Mouse (Mus musculus) layer of hippocampus, adult 18-20 months (tissue): ENCODE results near the gene Zfp575. TPM values are rescaled to one million over a fixed set of nuclear protein-coding genes. Genes with fewer than 3 reads are reported as not detected.

ENCODE experiments used
- DNase-seq, 2 experiments: peaks; one replicate each; pipeline ENCODE4 v3.0.0; 2022; ENCODE audit warnings: low spot score in 2 of 2
- total RNA-seq, 2 experiments: library from RNA; stranded (reverse); gene quantifications; 2 replicates each; pipeline ENCODE4 v1.2.3; 2021

Zfp575 gene
- total RNA-seq, 2 experiments from 2014 or later = 5.7 TPM

DNA sequence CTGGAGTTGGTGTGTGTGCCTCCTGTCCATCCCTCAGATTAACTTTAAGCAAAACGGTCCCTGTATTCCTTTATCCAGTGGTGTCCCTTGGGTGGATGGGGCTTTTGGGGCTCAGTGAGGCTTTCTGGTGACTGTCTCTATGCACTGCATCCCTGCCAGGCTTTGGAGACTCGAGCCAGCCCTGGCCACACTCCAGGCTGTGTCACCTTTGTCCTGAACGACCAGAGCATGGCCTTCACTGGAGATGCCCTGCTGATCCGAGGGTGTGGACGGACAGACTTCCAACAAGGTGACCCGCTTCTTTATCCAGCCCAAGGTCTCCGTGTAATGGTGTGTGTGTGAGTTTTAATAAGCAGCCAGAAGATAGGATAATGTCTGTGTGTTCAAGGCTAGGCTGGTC is 18.6 kb upstream of the Zfp575 start:
- no peak for DNase-seq

DNA sequence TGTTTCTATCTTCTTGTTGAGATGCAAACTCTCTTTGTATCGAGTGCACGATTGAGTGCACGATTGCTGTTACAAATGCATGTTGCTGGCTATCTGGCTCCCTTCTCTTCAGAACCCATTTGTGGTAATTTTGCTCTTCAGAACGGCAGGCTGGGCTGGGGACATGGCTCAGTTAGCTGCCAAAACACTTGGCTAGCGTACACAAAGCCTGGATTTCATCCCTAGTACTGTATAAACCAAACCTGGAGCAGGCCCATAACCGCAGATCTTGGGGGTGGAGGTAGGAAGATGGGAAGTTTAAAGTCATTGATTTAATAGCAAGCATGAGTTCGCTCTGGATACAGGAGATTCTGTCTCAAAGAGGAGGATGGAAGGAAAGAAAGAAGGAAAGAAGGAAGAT is 18.1 kb upstream of the Zfp575 start:
- no peak for DNase-seq

- peak; percentile 94 to 98 for DNase-seq
Observed at GRCm38 (mm10) chr7:24600941-24601597, 13.6 kb upstream of the Zfp575 start.

GRCm38 (mm10) chr7:24599211-24600067 is 12.0 kb upstream of the Zfp575 start:
- DNase-seq = no peak

DNA sequence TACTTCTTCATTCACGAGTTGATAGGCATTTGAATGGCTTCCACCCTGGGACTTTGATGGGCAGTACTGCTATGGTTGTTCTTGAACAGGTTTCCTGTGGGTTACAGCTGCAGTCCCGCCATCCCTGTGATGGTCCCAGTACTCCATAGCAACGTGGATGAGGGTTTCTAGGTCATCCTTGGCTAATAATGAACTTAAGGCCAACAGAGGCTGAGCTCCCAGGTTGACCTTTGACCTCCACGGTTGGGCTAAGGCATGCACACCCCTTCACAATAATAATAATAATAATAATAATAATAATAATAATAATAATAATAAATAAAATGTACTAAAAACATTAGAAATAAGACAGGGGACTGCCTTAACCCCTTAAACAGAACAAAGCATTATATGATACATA is 10.7 kb upstream of the Zfp575 start:
- no peak for DNase-seq

DNA sequence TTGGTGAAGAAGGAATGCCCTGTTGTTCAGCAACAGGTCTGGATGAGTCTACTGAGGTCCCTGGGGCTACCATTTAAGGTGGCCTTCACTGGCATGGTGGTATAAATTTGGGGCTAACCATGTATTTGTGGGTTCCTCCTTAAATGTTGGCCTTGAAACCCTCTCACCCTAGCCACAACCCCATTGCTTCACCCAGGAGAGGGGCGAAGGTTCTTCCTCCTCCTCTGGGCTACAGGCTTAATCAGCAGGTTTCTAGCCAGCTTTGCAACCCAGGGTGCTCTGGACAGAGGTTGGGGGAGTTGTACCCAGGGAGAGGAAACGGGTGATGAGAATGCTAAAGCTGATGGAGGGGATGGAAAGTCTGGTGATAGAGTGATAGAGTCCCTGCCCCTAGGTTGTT is 8.0 kb upstream of the Zfp575 start:
- DNase-seq = no peak

- no peak for DNase-seq
Observed at GRCm38 (mm10) chr7:24594309-24594803, 6.9 kb upstream of the Zfp575 start.

DNA sequence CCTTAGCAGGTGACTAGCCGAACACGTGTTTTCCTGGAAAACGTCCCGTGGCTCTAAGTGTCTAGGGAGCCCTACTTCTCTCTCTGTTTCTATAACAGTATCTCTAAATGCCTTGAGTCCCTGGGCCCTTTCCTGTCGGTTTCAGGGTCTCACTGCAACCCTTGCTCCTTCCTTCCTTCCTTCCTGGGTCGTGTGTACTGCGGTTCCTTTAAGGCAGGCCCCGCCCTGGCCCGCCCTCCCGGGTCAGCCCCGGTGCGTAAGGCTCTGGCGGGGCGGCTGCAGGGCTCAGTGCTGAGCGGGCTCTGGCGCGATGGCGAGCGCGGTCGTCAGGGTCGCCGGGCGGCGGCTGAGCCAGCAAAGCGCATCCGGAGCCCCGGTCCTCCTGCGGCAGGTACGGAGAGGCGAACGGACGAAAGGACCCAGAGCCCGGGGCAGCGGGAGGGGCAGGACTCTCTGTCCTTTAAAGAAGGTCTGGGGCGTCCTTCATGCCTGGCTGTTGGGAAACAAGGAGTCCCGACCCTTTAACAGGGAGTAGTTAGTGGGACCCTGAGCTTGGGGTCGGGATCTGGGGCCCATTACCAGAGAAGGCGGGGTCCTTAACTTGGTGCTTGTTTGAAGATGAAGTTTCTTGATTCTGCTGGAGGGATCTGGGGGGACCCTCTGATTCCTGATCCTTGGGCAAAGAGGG is 6.3 kb upstream of the Zfp575 start:
- peak in 1 of 2 experiments; percentile 61 for DNase-seq

DNA sequence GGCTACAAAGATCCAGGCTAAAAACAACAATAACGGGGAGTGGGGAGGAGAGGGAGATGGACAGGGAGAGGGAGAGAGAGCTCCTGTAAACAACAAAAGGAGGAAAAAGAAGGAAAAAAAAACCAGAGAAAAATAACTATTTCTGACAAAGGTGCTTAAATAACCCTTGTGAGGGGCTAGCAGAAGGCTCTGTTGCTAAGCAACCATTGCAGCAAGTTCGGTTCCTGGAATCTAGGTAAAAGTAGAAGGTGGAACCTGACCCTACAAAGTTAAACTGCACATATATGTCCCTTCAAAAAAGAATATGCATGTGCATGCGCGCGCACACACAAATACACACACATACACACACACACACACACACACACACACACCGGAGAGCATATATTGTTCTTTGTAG is 5.3 kb upstream of the Zfp575 start:
- no peak for DNase-seq

- DNase-seq = no peak
Observed at GRCm38 (mm10) chr7:24592163-24592562, 4.7 kb upstream of the Zfp575 start.

DNA sequence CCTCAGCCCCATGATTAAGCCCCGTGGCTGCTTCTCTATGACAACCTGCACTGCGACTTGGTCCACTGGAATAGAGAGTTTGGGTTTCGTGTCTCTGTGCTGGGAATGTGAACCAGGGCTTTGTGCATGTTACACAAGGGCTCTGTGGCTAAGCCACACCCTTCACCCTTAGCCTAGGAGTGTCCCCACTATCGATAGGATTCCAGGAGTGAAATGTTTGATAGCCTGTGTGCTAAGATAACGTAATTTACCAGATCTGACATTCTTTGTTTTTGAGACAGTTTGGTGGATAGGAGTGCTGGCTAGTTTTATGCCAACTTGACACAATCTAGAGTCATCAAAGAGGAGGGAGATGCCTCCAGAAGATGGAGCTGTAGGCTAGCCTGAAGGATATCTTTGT is 4.3 kb upstream of the Zfp575 start:
- no peak for DNase-seq

DNA sequence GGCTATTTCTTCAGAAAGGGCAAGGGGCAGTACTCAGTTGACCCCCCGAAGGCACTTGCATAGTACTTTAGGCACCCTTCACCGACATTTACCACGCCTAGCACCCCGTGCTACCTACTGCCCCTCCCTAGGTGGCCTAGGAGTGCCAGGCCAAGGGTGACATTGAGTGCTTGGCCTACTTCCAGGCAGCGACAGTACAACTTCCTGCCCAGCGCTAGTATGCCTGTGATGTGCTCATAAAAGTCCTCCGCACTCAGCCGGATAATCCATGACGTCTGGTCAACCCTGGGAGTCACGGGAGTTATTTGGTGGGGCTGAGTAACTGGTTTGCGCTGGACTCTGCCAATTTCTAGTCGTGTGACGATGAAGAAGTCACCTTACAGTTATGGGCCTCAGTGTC is 895 bp upstream of the Zfp575 start:
- no peak for DNase-seq

DNA sequence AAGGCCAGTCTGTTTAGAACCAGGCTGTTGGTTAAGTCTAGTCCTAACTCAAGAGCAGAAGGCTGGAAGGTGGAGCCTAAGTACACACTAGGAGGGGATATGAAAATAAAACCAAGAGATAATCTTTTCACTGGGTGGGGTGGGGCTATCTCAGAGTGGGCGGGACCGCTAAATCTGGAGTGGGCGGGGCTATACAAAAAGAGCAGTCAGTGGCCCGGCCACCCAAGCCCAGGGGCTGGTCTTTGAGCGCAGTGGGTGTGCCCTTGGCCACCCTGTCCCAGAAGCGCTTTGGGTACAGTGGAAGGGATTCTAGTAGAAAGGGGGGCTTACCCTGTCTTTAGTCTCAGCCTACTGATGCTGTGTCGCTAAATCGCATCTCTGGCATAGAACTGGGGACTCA is 613 bp downstream of the Zfp575 start:
- DNase-seq = no peak

- no peak for DNase-seq
Observed at GRCm38 (mm10) chr7:24585995-24586394, 1.4 kb downstream of the Zfp575 start.

DNA sequence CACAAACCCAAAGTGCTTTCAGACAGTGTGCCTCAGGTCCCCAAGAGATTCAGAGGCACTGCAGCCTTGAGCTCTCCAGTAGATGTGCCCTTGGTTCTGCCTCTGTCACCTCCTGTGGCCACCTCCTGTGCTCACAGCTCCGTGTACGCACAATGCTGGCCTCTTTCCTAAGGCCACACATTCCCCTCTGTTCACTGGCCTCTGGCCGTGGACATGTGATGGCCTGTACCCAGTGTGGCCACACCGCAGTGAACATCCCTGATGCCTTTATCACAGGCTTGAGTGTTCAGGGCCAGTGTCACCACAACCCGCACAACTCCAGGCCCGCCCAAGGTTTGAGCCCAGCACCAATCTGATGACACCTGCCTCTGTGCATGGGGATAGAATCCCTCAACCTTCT is 2.6 kb downstream of the Zfp575 start:
- no peak for DNase-seq

DNA sequence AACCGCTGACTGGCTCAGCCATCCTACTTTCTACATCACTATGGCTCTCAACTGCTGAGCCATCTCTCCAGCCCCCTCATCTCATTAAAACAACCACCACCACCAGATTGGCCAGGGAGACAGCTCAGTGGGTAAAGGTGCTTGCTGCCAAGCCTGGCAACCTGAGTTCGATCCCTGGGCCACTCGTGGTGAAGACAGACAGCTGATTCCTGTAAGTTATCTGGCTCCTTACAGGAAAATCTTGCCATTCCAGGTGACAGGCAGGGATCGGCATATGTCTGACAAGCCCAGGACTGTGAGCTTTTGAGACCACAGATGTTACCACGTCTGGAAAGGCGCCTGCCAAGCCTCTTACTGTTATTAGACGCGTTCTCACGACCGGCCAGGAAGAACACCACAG is 9.6 kb downstream of the Zfp575 start:
- no peak for DNase-seq

GRCm38 (mm10) chr7:24574224-24574796 is 13.1 kb downstream of the Zfp575 start:
- DNase-seq = no peak

- DNase-seq = no peak
Observed at GRCm38 (mm10) chr7:24572455-24572854, 15.0 kb downstream of the Zfp575 start.

GRCm38 (mm10) chr7:24571071-24571470 is 16.4 kb downstream of the Zfp575 start:
- DNase-seq = no peak

DNA sequence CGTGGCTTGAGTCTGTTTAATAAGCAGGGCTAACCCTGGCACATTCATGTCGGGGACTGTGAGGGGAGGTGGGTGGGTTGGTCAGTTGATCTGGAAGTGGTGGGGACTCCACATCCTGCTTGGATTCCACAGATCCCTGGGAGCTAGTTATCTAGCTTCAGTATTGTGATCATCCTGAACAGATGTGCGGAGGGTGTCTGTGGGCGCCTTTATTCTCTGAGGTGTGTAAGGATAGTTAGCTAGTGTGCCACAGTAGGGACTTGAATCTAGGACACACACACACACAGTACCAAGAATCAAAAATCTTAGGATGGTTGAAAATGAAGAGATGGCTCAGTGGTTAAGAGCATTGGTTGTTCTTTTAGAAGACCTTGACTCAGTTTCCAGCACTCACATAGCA is 18.9 kb downstream of the Zfp575 start:
- no peak for DNase-seq

- DNase-seq = no peak
Observed at GRCm38 (mm10) chr7:24566206-24566605, 21.2 kb downstream of the Zfp575 start.

DNA sequence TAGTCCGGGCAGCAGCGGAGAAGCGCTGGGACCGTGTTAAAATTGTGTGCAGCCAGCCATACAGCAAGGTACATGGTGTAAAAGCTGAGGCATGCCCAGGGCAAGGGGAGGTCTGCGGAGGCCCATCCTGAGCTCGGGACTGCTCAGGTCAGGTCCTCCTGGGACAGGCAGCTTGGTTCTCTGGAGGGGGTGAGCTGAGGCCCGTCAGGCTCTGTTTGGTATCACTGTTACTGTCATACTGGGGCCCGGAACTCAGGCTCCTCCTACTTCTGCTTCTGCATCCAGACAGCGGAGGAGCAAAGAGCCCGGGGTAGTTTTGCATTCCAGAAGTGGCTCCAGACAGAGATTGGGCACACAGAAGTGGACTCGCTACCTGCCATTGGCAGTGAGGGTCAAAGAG is 21.8 kb downstream of the Zfp575 start:
- no peak for DNase-seq
